Mouse (Mus musculus) cerebellum, adult 2 months (tissue): ENCODE data around the gene Tuba1b. TPM values are rescaled to one million over a fixed set of nuclear protein-coding genes. Genes with fewer than 3 reads are reported as not detected.
"Not testable (repeated sequence)": the region's sequence is repeated elsewhere in the genome, so short reads cannot be mapped to it uniquely, and the experiment has no call there.

Source experiments
- DNase-seq, 2 experiments: peaks; one replicate each; pipeline ENCODE4 v3.0.0; 2021
- H3K27ac ChIP-seq: fragments of 200-500 bp; 2 replicates; pipeline ENCODE4 v1.5.1; 2012; ENCODE audit warnings: low read length, control low read depth, inconsistent platforms; ENCODE audit not compliant: insufficient read depth
- H3K27me3 ChIP-seq: fragments of 200-500 bp; 2 replicates; pipeline ENCODE4 v1.6.1; 2012; ENCODE audit warnings: inconsistent platforms, mild to moderate bottlenecking, low read length, moderate library complexity; ENCODE audit not compliant: control insufficient read depth, insufficient read depth
- H3K4me1 ChIP-seq: fragments of 200-500 bp; 2 replicates; pipeline ENCODE4 v1.6.1; 2011; ENCODE audit warnings: low read length; ENCODE audit not compliant: control insufficient read depth, insufficient read depth
- H3K4me3 ChIP-seq: fragments of 200-500 bp; replicated peaks from 2 replicates; pipeline ENCODE3; 2011; ENCODE audit warnings: mild to moderate bottlenecking, low read depth, low read length, control low read depth; ENCODE audit not compliant: insufficient read depth
- CTCF ChIP-seq: fragments of 200-500 bp; IDR thresholded peaks from 2 replicates; pipeline ENCODE4 v1.5.1; 2011; ENCODE audit warnings: low read depth, mild to moderate bottlenecking, control low read depth, low read length, moderate library complexity, borderline replicate concordance; ENCODE audit not compliant: insufficient read depth
- POLR2A ChIP-seq: fragments of 200-500 bp; IDR thresholded peaks from 2 replicates; pipeline ENCODE4 v1.6.1; 2011; ENCODE audit warnings: low read length, control low read depth, borderline replicate concordance; ENCODE audit not compliant: insufficient read depth
- WGBS: fragments of 180-500 bp; shearing (Covaris S2); methylation state at CpG from one replicate; pipeline ENCODE4 v1.1.7; 2018; 5-methylcytosine and 5-hydroxymethylcytosine counted together
- polyA plus RNA-seq: library from polyadenylated mRNA; depleted of rRNA; stranded (reverse); fragments of >200 nt; gene quantifications from 2 replicates; pipeline ENCODE4 v1.2.3, GENCODE M21; 2012

Gene Tuba1b
- polyA plus RNA-seq, 1 experiment, result 1,352 TPM

- no peak for DNase-seq
- no peak for TF ChIP-seq CTCF
- TF ChIP-seq POLR2A, result no peak
- peaks cover 8% of the 10 kb centered on the region; the same call in 1 of the 2 replicates for H3K4me1 ChIP-seq
- no peak overlapping the region for H3K4me3 ChIP-seq
- WGBS, result 51% methylated on average over 4 of the region's 4 CpGs
- no peak overlapping the region for H3K27ac ChIP-seq
- no peaks in the 10 kb centered on the region for H3K27me3 ChIP-seq
Observed at GRCm38 (mm10) chr15:98942081-98942480, 7.7 kb upstream of the Tuba1b start.

GRCm38 (mm10) chr15:98941539-98941938, 7.2 kb upstream of the Tuba1b start:
- Histone ChIP-seq H3K27me3 (no peaks in the 10 kb centered on the region), H3K4me1 (peaks cover 8% of the 10 kb centered on the region; the same call in 1 of the 2 replicates), H3K4me3 (no peak overlapping the region), H3K27ac (no peak overlapping the region)
- TF ChIP-seq POLR2A (no peak), CTCF (no peak)
- WGBS, result 81% methylated on average over 2 of the region's 2 CpGs
- no peak for DNase-seq

- Histone ChIP-seq H3K27ac (0 out of 2 replicates have a peak overlapping the region, but pooled peaks have one; percentile 4), H3K4me3 (no peak overlapping the region), H3K27me3 (no peaks in the 10 kb centered on the region), H3K4me1 (peaks cover 8% of the 10 kb centered on the region; the same call in 1 of the 2 replicates)
- 13% methylated on average over 10 of the region's 10 CpGs for WGBS
- TF ChIP-seq POLR2A, result no peak
- TF ChIP-seq CTCF, result no peak
- peak; percentile 60 to 66 for DNase-seq
Observed at GRCm38 (mm10) chr15:98940816-98941215, 6.5 kb upstream of the Tuba1b start.

GRCm38 (mm10) chr15:98933833-98934216, 540 bp downstream of the Tuba1b start:
- no peak for TF ChIP-seq CTCF
- TF ChIP-seq POLR2A, result no peak
- 0% methylated on average over 35 of the region's 35 CpGs for WGBS
- Histone ChIP-seq H3K27ac (peak overlapping the region; percentile 99), H3K4me1 (peaks cover 10% of the 10 kb centered on the region; the same call in 1 of the 2 replicates), H3K4me3 (peak overlapping the region; percentile 94), H3K27me3 (no peaks in the 10 kb centered on the region)
- DNase-seq, result peak; percentile 96 to 98

- H3K4me1 ChIP-seq, result peaks cover 10% of the 10 kb centered on the region; the same call in 1 of the 2 replicates
- H3K27me3 ChIP-seq, result not testable (repeated sequence)
- H3K4me3 ChIP-seq, result peak overlapping the region; percentile 94
- H3K27ac ChIP-seq, result peak overlapping the region; percentile 67; the same call in 1 of the 2 replicates
- peak; percentile 54 to 72 for DNase-seq
- WGBS, result under 1% methylated on average over 8 of the region's 9 CpGs
Observed at GRCm38 (mm10) chr15:98933004-98933671, 1.2 kb downstream of the Tuba1b start.

GRCm38 (mm10) chr15:98930998-98931397, 3.4 kb downstream of the Tuba1b start:
- WGBS, result 42% methylated on average over 3 of the region's 3 CpGs
- no peak overlapping the region for H3K27ac ChIP-seq
- no peak overlapping the region for H3K4me3 ChIP-seq
- no peak for DNase-seq
- no peaks in the 10 kb centered on the region for H3K27me3 ChIP-seq
- TF ChIP-seq POLR2A, result no peak
- no peak for TF ChIP-seq CTCF
- H3K4me1 ChIP-seq, result peaks cover 10% of the 10 kb centered on the region; the same call in 1 of the 2 replicates

- WGBS, result 41% methylated on average over 8 of the region's 8 CpGs
- DNase-seq, result no peak
- peaks cover 7% of the 10 kb centered on the region; the same call in 1 of the 2 replicates for H3K4me1 ChIP-seq
- no peak for TF ChIP-seq POLR2A
- TF ChIP-seq CTCF, result no peak
- no peak overlapping the region for H3K4me3 ChIP-seq
- H3K27me3 ChIP-seq, result no peaks in the 10 kb centered on the region
- H3K27ac ChIP-seq, result no peak overlapping the region
Observed at GRCm38 (mm10) chr15:98930017-98930734, 4.2 kb downstream of the Tuba1b start.
